Mouse (Mus musculus) layer of hippocampus, adult 9-10 months (tissue): ENCODE measurements around the gene Mtcp1.

Experiments
- DNase-seq: peaks from one replicate; pipeline ENCODE4 v3.0.0; 2022; ENCODE audit warnings: low spot score

The Mtcp1 gene

DNA sequence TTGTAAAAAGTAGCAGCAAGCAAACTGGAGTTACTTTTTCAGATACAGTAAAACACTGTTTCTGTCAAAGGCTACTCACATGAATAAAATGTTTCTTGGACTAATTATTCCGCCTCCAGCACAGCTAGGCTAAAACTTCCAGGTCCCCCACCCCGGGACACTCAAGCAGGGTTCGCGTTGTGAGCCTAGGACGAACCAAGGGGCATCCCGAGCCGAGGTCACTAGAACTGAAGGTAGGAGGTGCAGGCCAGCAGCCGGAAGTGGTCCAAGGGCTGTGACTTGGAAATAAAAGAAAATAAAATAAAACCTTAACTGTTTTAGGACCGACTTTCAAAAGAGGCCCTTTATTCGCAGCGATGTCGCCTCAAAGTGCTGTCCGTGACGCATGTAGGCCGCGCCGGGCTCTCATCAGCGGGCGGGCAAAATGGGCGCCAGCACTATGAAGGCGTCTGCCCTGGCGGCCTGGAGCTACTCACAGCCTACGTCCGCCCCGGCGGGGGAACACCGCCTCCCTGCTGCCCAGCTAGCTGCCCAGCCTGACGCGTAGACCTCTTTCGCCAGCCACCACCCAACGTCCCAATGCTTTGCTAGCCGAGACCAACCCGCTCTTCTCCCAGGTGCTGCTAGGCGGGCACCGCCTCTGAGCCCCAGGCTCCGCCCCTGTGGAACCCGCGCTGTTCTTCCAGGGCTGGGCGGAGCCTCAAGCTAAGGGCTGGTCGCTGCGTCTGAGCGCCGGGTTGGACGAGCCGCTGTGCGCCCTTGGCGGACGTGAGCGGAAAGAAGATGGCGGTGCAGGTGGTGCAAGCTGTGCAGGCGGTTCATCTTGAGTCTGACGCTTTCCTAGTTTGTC, at the start of gene Mtcp1, which contains the start of the genes Cmc4 and Brcc3:
Gene Mtcp1 (minus strand): TSS at position 653 of the 850 bp plus-strand sequence.
Gene Cmc4 (minus strand): TSS at position 649 of the 850 bp plus-strand sequence.
Gene Brcc3 (plus strand): TSS at position 693 of the 850 bp plus-strand sequence.
- DNase-seq, result peak; percentile 62

DNA sequence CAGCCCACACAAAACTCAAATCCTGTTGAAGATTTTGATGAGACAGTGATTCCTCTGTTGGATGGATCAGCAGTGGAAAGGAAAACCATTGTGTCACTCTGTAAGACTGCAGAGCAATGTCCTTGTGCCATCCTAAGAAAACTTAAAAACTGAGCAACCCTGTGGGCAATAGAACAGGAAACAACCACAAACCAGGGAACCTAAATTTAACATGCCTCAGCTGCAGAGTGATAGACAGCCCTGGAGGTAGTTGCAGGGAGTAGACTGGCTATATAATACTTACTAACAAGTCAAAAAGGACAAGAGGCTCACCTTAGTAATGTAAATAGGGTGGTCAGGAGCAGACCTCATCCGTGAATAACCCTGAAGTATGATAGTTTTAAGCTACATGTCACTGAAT, 38.2 kb upstream of the Mtcp1 start:
- no peak for DNase-seq

DNA sequence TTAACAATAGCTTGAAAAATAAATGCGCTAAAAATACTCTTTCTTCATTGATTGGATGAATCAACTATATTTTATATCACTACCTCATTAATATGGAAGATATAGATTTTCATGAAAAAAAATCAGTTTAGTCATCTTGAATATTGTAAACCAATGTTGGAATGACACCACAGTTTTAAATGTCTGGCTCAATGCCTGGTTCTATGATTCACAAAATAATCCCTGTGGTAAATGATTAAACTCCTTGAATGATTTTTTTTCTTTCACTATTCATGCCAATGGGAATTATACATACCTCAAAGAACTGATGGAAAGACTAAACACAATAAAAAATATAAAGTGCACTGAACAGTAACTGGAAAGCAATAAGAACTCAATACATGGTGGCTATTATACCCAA, 6.7 kb downstream of the Mtcp1 start:
- no peak for DNase-seq

DNA sequence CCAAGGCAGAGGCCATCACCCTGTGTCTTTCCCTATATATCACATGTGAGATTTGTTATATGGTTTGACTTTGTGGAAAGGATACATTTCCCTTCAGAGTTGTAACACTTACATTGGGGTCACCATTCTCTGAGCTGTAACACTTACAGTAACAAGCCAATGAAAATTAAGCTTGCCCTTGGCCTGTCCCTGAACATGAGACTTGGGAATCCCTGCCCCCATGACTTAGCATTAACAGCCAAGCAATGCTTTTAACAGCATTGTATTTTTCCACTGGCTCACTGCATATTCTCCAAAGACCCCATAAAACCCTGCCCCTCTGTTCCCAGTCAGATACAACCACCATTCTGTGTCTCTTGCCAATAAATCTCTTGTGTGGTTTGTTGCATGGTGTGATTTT, 13.0 kb downstream of the Mtcp1 start:
- no peak for DNase-seq

DNA sequence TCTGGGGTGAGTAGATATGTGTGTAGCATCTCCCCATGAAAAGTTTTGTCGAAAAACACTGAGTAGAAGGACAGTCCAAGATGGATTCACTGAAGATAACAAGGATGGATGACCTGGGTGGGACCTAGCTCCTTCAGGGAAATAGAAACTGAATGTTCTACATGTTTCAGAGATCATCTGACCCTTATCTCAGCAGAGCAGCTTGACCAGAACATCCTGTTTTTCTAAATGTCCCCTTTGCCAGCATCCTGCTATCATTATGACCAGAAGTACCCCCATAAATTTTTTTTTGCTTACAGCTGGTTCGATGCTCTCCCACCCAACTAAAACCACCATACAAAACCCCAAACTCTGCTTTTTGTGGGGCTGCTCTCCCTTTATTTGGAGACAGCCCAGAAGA, 13.7 kb downstream of the Mtcp1 start:
- DNase-seq, result no peak

DNA sequence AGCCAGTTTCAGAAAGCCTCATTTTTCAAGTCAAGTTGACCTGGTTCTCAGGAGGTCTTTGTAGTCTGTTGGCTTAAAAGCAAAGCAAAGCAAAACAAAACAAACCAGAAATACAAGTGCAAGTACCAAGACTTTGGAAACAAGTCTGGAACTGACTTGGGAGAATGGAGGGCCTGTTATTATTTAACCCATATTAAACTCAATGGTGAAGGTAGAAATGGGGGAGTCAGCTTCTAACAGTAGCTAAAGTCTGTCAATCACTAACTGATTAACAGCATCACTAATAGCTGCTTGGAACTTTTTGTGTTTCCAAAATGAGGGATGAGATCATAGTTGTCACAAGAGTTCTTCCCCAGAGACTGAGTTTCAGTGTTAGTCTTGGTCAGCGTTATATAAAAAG, 16.9 kb downstream of the Mtcp1 start:
- DNase-seq, result no peak

DNA sequence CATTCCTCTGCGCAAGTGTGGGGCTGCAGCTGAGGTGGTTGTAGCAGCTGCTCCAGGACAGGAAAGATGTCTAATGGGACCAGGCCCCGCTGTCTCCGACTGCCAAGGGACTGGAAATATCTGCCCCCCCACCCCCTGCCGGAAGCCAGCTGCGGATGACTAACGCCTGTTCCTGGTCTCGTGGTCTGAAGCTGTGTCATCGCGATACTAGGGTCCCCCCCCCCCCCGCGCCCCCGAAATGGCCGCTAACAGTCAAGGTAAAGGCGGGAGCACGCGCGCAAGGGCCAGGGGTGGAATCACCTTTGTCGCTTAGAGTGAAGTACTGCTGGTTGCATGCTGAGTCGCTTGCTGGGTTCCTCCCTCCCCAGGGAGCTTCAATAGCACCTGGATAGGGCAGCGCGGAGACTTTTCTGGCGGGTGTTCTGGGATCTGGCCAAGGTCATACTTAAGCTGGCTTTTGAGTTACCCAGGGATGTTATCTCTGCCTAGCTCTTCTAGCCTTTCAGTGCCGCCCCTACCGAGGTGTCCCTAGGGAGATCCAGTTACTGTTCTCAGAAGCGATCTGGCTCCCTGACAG, 34.1 kb downstream of the Mtcp1 start, which contains the start of the genes Fundc2 and F8:
Gene Fundc2 (plus strand): TSS at position 205 of the 577 bp plus-strand sequence.
Gene F8 (minus strand): TSS at position 421 of the 577 bp plus-strand sequence.
- DNase-seq, result peak; percentile 1

DNA sequence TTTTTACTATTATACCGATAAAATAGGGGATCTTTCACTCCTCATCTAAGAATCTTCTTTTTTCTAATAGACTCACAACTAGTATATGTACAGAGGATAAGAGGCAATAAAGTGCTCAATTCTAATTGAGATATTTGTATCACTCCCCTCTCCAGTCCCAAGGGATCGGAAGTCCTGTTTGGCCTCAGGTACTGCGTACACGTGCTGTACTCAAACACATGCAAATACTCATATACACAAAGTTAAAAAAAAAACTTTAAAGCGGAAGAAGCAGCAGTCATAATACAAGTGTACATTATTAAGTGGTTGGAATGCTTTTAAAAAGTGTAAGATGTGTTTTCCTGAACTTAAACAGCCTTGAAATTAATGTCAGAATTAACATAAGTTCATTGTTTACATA, 34.7 kb downstream of the Mtcp1 start:
- no peak for DNase-seq

DNA sequence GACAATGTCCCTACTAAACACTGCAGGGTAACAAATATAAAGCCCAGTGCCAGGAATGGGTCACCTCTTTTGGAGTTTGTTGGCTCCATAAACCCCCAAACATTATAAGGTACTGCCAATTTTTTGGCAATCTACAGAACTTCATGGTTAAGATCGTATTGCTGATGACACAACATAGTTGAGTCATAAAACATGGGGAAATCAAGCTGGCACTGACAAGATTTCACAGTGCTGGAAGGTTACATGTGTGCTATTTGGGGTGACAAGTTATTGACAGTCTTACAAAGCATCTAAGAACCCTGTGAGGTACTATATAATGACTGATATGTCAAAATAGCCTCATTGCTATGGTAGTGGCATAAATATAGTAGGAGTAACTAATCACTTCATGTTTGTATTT, 35.2 kb downstream of the Mtcp1 start:
- DNase-seq, result no peak

DNA sequence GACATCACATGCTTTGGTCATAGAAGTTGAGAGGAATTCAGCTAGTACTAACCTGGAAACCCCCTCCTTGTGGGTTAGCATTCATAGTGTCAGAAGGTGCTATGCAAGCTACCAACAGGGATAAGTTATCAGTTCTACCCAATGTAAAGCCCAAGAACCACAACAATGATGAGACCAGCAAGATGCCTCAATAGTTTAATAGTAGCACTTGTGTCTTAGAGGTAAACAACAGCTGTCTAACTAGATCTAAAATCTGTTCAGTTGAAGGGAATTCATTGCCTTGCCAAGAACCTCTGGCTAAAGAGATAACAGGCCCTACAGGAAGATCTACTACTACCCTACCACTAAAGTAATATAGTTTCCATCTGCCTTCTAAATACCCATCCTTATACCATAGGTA, 39.6 kb downstream of the Mtcp1 start:
- DNase-seq, result no peak

DNA sequence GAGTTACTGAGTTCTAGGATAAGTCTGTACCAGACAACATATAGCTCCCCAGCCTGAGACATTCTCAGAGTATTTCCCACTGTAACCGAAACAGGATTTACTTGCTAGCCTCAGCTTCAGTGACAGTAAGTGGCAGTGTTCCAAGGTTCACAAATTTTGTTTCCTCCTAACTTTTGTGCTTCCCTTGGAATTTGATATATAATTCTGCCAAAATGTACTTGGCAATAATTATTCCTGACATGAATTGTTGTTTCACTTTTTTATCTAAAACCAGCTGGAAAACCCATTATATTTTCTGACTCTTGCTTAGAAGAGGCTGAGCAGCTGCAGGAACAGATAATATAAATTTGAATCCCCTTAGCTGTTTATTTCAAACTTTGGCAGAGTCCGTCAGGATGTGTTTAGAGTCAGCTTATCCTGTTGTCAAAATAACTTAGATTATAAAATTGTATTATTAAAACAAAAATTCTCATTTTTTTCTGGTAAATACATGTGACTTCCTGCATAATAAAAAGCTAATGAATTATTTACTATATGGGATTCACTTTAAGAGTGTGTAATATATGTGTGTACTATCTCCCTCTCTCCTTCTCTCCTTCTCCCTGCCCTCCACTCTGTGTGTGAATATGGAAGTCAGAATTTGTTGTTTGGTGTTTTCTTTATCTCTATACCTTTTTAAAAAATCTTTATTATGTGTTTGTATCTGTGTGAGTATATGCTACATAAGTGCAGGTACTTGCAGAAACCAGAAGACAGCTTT, 43.5 kb downstream of the Mtcp1 start:
- no peak for DNase-seq

DNA sequence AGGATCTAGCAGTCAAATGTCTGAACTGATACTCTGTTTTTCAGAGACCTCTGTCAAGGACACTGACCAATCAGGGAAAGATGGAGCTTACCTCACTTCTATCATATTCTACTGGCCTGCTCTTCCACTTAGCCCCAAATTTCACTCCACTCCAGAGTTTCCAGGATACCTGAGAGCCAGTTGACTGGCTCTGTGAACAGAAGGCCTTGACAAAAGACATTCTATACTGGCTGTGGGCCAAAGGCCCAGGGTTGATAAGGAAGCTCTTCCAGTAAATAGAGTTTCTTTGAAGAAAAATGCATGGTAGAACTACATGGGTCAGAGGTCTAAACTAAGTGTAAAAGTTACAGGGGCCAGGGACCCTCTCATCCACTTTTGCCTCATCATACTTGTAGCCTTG, 46.2 kb downstream of the Mtcp1 start:
- DNase-seq, result no peak
